Mouse (Mus musculus) olfactory bulb, adult 2 months (tissue): ENCODE results near the gene Map3k7cl. TPM values are rescaled to one million over a fixed set of nuclear protein-coding genes. Genes with fewer than 3 reads are reported as not detected.

ENCODE experiments used
- H3K27ac ChIP-seq: fragments of 200-500 bp; 2 replicates; pipeline ENCODE4 v1.5.1; 2012; ENCODE audit warnings: low read depth, low read length; ENCODE audit not compliant: insufficient read depth
- H3K4me1 ChIP-seq: fragments of 200-500 bp; 2 replicates; pipeline ENCODE4 v1.6.1; 2012; ENCODE audit warnings: low read length; ENCODE audit not compliant: control insufficient read depth, insufficient read depth
- H3K4me3 ChIP-seq: fragments of 200-500 bp; 2 replicates; pipeline ENCODE4 v1.5.1; 2012; ENCODE audit warnings: mild to moderate bottlenecking, low read depth, low read length, moderate library complexity; ENCODE audit not compliant: insufficient read depth
- CTCF ChIP-seq: fragments of 200-500 bp; IDR thresholded peaks from 2 replicates; pipeline ENCODE4 v1.5.1; 2012; ENCODE audit warnings: low read depth, mild to moderate bottlenecking, low read length, moderate library complexity; ENCODE audit not compliant: insufficient read depth
- POLR2A ChIP-seq: fragments of 200-500 bp; IDR thresholded peaks from 2 replicates; pipeline ENCODE4 v1.6.1; 2012; ENCODE audit warnings: mild to moderate bottlenecking, low read depth, low read length, moderate library complexity; ENCODE audit not compliant: insufficient read depth
- WGBS: fragments of 180-500 bp; shearing (Covaris S2); methylation state at CpG from one replicate; pipeline ENCODE4 v1.1.7; 2018; 5-methylcytosine and 5-hydroxymethylcytosine counted together
- polyA plus RNA-seq: library from polyadenylated mRNA; stranded (reverse); fragments of >200 nt; gene quantifications from 2 replicates; pipeline ENCODE4 v1.2.4, GENCODE M21; 2012; ENCODE audit warnings: low replicate concordance; ENCODE audit not compliant: missing spikeins, insufficient read depth, insufficient read length

The Map3k7cl gene
- polyA plus RNA-seq, 1 experiment = not detected

DNA sequence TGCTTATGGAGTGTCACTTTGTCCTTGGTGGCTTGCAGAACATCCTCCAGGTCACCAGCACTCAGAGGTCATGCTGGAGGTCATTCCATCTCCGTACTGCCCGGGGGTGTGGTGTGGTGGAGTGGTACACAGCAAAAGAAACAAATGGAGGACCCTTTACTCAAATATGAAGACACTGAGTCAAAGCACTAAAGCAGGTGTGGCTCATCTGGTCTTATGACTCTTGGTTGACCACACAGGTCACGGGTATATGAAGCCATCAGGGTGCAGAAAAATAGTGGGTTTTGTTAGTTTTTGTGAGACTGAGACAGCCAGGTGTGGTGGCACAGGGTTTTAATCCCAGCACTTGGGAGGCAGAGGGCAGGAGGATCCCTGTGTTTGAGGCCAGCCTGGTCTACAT lies 11.4 kb downstream of the Map3k7cl start:
- no peak for TF ChIP-seq CTCF
- WGBS = 88% methylated on average over 3 of the region's 3 CpGs

DNA sequence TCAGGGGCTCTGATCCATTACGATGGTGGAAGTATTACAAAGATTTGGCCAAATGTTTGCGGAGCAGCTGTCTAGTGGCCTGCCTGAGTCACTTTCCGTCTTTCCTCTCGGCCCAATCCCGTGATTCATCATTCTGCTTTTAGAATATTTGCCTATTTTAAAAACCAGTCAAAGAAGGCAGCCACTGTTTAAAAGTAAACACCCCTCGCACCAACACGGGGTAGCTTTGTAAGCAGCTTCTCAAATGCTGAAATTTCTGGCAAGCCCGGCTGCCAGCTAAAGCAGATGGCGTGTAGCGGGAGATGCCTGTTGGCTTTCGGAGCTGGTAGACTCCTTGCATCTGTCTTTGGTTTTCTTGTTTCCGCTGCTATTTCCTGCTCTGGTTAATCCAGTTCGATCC lies 14.4 kb downstream of the Map3k7cl start:
- Histone ChIP-seq H3K27ac (peak overlapping the region; percentile 5; the same call in 1 of the 2 replicates), H3K4me1 (no peaks in the 10 kb centered on the region), H3K4me3 (no peak overlapping the region)
- 18% methylated on average over 13 of the region's 13 CpGs for WGBS
- no peak for TF ChIP-seq POLR2A
- no peak for TF ChIP-seq CTCF

More for the DNA sequence above, 11.4 kb downstream of the Map3k7cl start:
- Histone ChIP-seq H3K4me1 (no peaks in the 10 kb centered on the region), H3K4me3 (no peak overlapping the region), H3K27ac (no peak overlapping the region)

DNA sequence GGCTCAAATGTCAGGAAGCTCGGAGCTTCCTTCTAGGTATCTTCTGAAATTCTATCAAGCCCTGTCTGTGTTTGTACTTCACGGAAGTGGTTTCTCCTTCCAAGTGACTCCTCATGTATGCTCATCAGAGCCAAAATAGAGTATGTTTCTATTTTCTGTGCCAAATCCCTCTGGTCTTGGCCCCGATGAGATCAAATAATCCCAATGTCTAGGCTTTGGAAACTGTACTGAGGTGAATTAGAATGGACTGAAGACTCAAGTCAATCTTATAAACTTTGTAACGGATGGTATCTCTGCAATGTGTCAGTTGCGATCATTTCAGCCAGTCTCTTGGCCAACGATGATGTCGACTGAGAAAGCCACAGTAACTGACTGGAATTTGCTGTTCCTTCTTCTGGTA lies 15.1 kb downstream of the Map3k7cl start:
- H3K27ac ChIP-seq = no peak overlapping the region
- no peak overlapping the region for H3K4me3 ChIP-seq
- TF ChIP-seq POLR2A (no peak), CTCF (no peak)
- H3K4me1 ChIP-seq = no peaks in the 10 kb centered on the region
- 81% methylated on average over 7 of the region's 7 CpGs for WGBS

DNA sequence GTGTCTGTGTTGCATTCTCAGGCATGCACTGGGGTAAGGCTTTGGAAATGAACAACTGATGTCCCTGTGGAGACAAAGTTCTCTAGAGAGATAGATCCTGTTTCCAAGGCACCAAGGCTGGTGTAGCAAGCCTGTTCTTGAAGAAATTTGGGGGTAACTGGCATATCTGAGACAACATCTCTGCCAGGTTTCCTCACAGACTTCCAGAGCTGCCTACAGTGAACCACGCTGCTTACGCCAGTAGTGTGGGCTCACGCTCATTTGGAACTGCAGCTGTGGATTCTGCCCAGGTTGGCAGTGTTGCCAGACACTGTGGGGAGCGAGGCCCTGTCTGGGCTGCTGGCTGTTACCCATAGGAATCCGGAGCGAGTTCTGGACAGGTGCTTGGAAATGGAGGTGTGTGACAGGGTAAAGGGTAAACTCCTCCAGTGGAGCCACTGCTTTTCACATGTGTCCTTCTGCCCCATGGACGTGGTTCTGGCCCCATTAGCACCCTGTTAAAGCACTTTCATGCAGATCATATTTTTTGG lies 16.5 kb downstream of the Map3k7cl start:
- Histone ChIP-seq H3K4me3 (no peak overlapping the region), H3K27ac (no peak overlapping the region), H3K4me1 (no peaks in the 10 kb centered on the region)
- 60% methylated on average over 7 of the region's 7 CpGs for WGBS
- TF ChIP-seq CTCF = no peak
- no peak for TF ChIP-seq POLR2A

DNA sequence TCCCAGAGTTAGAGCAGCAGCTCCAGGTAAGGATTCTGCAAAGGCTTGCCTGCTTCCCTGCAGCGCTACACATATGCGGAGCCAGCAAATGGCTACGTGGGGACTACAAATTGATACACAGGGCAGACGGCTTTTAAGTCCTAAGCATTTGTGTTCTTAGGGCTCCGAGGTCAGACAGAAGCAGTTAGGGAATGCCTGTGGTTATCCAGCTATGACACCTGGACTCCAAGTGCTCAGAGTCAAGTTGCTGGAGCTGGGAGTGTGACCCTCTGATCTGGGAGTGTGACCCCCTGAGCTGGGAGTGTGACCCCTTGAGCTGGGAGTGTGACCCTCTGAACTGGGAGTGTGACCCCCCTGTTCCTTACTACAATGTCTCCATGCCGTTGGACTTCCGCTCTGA lies 17.2 kb downstream of the Map3k7cl start:
- Histone ChIP-seq H3K4me1 (no peaks in the 10 kb centered on the region), H3K27ac (no peak overlapping the region), H3K4me3 (no peak overlapping the region)
- WGBS = 93% methylated on average over 7 of the region's 7 CpGs
- TF ChIP-seq CTCF = no peak
- no peak for TF ChIP-seq POLR2A

DNA sequence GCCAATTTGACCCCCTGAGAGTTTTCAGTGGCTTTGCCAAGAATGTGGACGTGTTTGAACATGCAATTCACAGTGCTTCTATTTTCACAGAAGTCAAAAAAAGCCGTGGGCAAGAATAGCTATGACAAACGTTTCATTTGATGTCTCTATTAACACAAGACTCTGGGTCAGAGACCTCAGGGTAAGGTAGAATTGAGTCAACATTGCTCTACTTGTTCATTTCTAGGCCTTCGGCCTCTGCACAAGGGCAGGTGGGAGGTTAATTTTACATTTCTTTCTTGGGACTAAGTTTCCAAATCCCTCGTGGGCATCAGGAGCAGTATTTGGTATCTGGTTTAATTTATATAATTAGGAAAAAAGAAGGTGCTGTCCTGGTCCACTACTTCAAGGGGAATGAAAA lies 20.3 kb downstream of the Map3k7cl start:
- TF ChIP-seq CTCF = no peak
- 74% methylated on average over 5 of the region's 5 CpGs for WGBS
- H3K4me1 ChIP-seq = no peaks in the 10 kb centered on the region
- H3K4me3 ChIP-seq = no peak overlapping the region
- no peak overlapping the region for H3K27ac ChIP-seq

DNA sequence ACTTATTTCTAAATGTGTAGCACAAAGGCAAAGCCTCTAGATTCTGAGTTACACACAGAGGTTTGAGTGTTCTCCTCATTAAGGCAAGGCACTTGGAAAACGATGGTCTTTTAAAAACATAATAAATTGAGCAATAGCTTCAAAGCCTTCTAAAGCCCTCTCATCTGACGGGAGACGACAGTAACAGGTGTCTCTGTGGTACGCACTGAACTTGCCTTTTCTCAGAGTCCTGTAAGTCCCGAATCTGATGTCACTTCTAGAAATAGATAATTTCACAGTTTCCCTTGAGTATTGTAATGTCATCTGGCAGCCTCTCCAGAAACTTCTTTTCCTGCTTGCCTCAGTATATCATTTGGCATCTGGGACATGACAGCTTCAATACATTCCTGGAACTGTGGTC lies 21.0 kb downstream of the Map3k7cl start:
- Histone ChIP-seq H3K4me3 (no peak overlapping the region), H3K4me1 (no peaks in the 10 kb centered on the region), H3K27ac (no peak overlapping the region)
- 66% methylated on average over 5 of the region's 5 CpGs for WGBS
- TF ChIP-seq CTCF = no peak
- TF ChIP-seq POLR2A = no peak

DNA sequence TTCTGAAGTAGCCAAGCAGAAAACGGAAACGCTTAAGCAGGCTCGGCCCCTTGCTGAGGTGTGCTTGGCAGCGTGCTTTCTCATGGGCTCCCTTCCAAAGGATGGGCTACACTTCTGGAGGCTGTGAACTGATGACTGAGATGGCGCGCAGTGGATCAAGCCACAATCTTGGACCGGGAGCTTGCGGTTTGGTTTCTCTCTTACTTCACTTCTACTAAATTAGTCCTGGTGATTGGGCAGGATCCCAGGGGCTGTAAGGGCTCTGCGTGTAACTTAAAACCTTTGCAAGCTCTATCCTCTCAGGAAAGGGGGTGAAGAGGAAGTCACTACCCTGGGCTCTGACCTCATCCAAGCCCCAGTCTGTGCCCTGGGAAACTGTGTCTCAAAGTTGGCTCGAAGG lies 22.5 kb downstream of the Map3k7cl start:
- 73% methylated on average over 10 of the region's 10 CpGs for WGBS
- H3K4me1 ChIP-seq = 0 out of 2 replicates have a peak, but pooled peaks cover 4% of the 10 kb centered on the region
- no peak overlapping the region for H3K27ac ChIP-seq
- H3K4me3 ChIP-seq = no peak overlapping the region
- TF ChIP-seq POLR2A = no peak
- TF ChIP-seq CTCF = no peak

DNA sequence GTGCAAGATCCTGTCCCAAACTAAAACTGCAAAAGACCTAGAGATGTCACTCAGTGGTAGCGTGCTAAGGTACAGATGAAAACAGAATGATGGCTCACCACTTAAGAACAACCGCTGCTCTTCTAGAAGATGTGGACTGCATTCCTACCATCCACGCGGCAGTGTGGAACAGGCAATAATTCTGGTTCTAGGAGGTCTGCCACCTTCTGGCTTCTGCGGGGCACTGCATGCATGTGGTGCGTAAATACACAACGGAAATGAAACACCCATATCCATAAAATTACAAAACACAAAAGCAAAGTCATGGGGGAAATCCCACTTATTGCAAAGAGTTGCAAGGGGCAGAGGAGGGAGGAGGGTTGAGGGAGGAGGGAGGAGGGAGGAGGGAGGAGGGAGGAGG lies 25.8 kb downstream of the Map3k7cl start:
- Histone ChIP-seq H3K4me3 (no peak overlapping the region), H3K4me1 (0 out of 2 replicates have a peak, but pooled peaks cover 4% of the 10 kb centered on the region), H3K27ac (no peak overlapping the region)
- 90% methylated on average over 7 of the region's 7 CpGs for WGBS
- TF ChIP-seq POLR2A (no peak), CTCF (no peak)

DNA sequence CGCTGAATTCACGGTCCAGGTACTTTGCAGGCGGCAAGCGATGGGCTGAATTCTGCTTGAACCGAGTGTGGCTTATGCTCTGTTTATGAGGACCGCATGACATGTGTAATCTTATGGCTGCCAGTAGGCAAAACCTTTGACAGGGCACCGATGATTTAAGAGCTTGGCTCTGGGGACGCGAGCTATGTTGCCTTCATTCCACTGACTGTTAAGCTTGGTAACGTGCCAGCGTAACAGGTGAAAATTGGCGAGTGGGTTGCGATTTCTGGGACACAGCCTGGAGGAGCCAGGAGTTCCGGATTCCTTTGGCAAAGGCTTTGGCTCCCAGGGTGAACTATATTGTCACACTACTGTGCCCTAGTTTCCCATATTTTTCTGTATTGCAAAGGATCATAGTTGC lies 26.3 kb downstream of the Map3k7cl start:
- WGBS = 63% methylated on average over 14 of the region's 14 CpGs

More for the DNA sequence above, 26.3 kb downstream of the Map3k7cl start:
- TF ChIP-seq POLR2A = no peak
- no peak for TF ChIP-seq CTCF
- Histone ChIP-seq H3K4me1 (0 out of 2 replicates have a peak, but pooled peaks cover 4% of the 10 kb centered on the region), H3K27ac (no peak overlapping the region), H3K4me3 (no peak overlapping the region)
